Mouse (Mus musculus) hindbrain, embryonic 16.5 days (tissue): ENCODE data around the gene Zfp638. TPM values are rescaled to one million over a fixed set of nuclear protein-coding genes. Genes with fewer than 3 reads are reported as not detected.

ENCODE experiments used
- ATAC-seq: fragments of 200-750 bp; cut with Nextera tagmentation; 2 replicates; pipeline ENCODE4 v1.8.0; 2017; ENCODE audit warnings: moderate TSS enrichment, moderate library complexity
- H3K27ac ChIP-seq: fragments of 300-500 bp; sonication (generic); 2 replicates; pipeline ENCODE4 v1.5.1; 2014; ENCODE audit warnings: low read depth, mild to moderate bottlenecking, control low read depth, low read length, moderate library complexity
- H3K27me3 ChIP-seq: fragments of 300-500 bp; sonication (generic); replicated peaks from 2 replicates; pipeline ENCODE4 v1.6.1; 2014; ENCODE audit warnings: low read length; ENCODE audit not compliant: control insufficient read depth, insufficient read depth
- H3K36me3 ChIP-seq: fragments of 300-500 bp; sonication (generic); 2 replicates; pipeline ENCODE4 v1.6.1; 2014; ENCODE audit warnings: mild to moderate bottlenecking, low read length, moderate library complexity, mixed read lengths; ENCODE audit not compliant: control insufficient read depth, insufficient read depth
- H3K4me1 ChIP-seq: fragments of 300-500 bp; sonication (generic); 2 replicates; pipeline ENCODE4 v1.6.1; 2014; ENCODE audit warnings: low read depth, low read length; ENCODE audit not compliant: control insufficient read depth, insufficient read depth
- H3K4me2 ChIP-seq: fragments of 300-500 bp; sonication (generic); 2 replicates; pipeline ENCODE4 v1.6.1; 2014; ENCODE audit warnings: mild to moderate bottlenecking, low read length, control low read depth, moderate library complexity
- H3K4me3 ChIP-seq: fragments of 300-500 bp; sonication (generic); 2 replicates; pipeline ENCODE4 v1.5.1; 2014; ENCODE audit warnings: mild to moderate bottlenecking, low read length, control low read depth, moderate library complexity
- H3K9ac ChIP-seq: fragments of 300-500 bp; sonication (generic); 2 replicates; pipeline ENCODE4 v1.6.1; 2014; ENCODE audit warnings: low read depth, mild to moderate bottlenecking, control low read depth, low read length, moderate library complexity
- H3K9me3 ChIP-seq: fragments of 300-500 bp; sonication (generic); 2 replicates; pipeline ENCODE4 v1.6.1; 2014; ENCODE audit warnings: mild to moderate bottlenecking, low read length, moderate library complexity; ENCODE audit not compliant: control insufficient read depth
- WGBS: fragments of 180-500 bp; shearing (Covaris S2); extraction: QIAGEN DNeasy Blood & Tissue Kit; methylation state at CpG from one replicate; pipeline ENCODE4 v1.1.7; 2014; 5-methylcytosine and 5-hydroxymethylcytosine counted together
- polyA plus RNA-seq: library from polyadenylated mRNA; unstranded; fragments of >200 nt; fragmentation: Nextera tagmentation; extraction: Ambion mirVana; gene quantifications from 2 replicates; pipeline ENCODE4 v1.2.1, GENCODE M21; 2015

Zfp638 gene
- polyA plus RNA-seq, 1 experiment from 2014 or later = 58.2 TPM

GRCm38 (mm10) chr6:83838046-83838445 lies 28.9 kb upstream of the Zfp638 start:
- Histone ChIP-seq H3K36me3 (no peaks in the 10 kb centered on the region), H3K27ac (no peak overlapping the region), H3K4me3 (no peak overlapping the region), H3K9ac (no peak overlapping the region), H3K9me3 (no peaks in the 10 kb centered on the region), H3K27me3 (no peaks in the 10 kb centered on the region), H3K4me1 (no peaks in the 10 kb centered on the region), H3K4me2 (no peak overlapping the region)
- ATAC-seq = no peak
- whole genome bisulfite sequencing = 92% methylated on average over 2 of the region's 2 CpGs

- Histone ChIP-seq H3K4me3 (no peak overlapping the region), H3K4me2 (no peak overlapping the region), H3K27me3 (no peaks in the 10 kb centered on the region), H3K9me3 (no peaks in the 10 kb centered on the region), H3K4me1 (no peaks in the 10 kb centered on the region), H3K27ac (no peak overlapping the region), H3K36me3 (no peaks in the 10 kb centered on the region), H3K9ac (no peak overlapping the region)
- 92% methylated on average over 6 of the region's 6 CpGs for WGBS
- no peak for ATAC-seq
Observed at GRCm38 (mm10) chr6:83840086-83840485, 26.8 kb upstream of the Zfp638 start.

- no peak overlapping the region for H3K4me3 ChIP-seq
- WGBS = 91% methylated on average over 10 of the region's 10 CpGs
- no peaks in the 10 kb centered on the region for H3K36me3 ChIP-seq
- no peak overlapping the region for H3K27ac ChIP-seq
- ATAC-seq = no peak
- no peaks in the 10 kb centered on the region for H3K9me3 ChIP-seq
- H3K9ac ChIP-seq = no peak overlapping the region
- H3K27me3 ChIP-seq = no peaks in the 10 kb centered on the region
- H3K4me2 ChIP-seq = no peak overlapping the region
- H3K4me1 ChIP-seq = no peaks in the 10 kb centered on the region
Observed at GRCm38 (mm10) chr6:83844913-83845312, 22.0 kb upstream of the Zfp638 start.

- no peak overlapping the region for H3K4me3 ChIP-seq
- WGBS = 85% methylated on average over 2 of the region's 2 CpGs
- H3K27me3 ChIP-seq = no peaks in the 10 kb centered on the region
- no peaks in the 10 kb centered on the region for H3K9me3 ChIP-seq
- no peaks in the 10 kb centered on the region for H3K4me1 ChIP-seq
- no peak overlapping the region for H3K4me2 ChIP-seq
- ATAC-seq = no peak
- H3K9ac ChIP-seq = no peak overlapping the region
- H3K27ac ChIP-seq = no peak overlapping the region
- no peaks in the 10 kb centered on the region for H3K36me3 ChIP-seq
Observed at GRCm38 (mm10) chr6:83846141-83846540, 20.8 kb upstream of the Zfp638 start.

GRCm38 (mm10) chr6:83849446-83849845 lies 17.5 kb upstream of the Zfp638 start:
- Histone ChIP-seq H3K4me3 (no peak overlapping the region), H3K9me3 (no peaks in the 10 kb centered on the region), H3K27me3 (no peaks in the 10 kb centered on the region), H3K4me2 (no peak overlapping the region), H3K4me1 (no peaks in the 10 kb centered on the region), H3K36me3 (no peaks in the 10 kb centered on the region), H3K27ac (no peak overlapping the region), H3K9ac (no peak overlapping the region)
- no peak for ATAC-seq
- WGBS = 86% methylated on average over 2 of the region's 2 CpGs

GRCm38 (mm10) chr6:83857476-83857875 lies 9.4 kb upstream of the Zfp638 start:
- H3K9ac ChIP-seq = no peak overlapping the region
- no peak for ATAC-seq
- no peaks in the 10 kb centered on the region for H3K36me3 ChIP-seq
- no peak overlapping the region for H3K4me2 ChIP-seq
- no peaks in the 10 kb centered on the region for H3K27me3 ChIP-seq
- 32% methylated on average over 5 of the region's 5 CpGs for WGBS
- no peak overlapping the region for H3K4me3 ChIP-seq
- no peaks in the 10 kb centered on the region for H3K9me3 ChIP-seq
- H3K4me1 ChIP-seq = no peaks in the 10 kb centered on the region
- no peak overlapping the region for H3K27ac ChIP-seq

- Histone ChIP-seq H3K9me3 (no peaks in the 10 kb centered on the region), H3K27ac (no peak overlapping the region), H3K9ac (no peak overlapping the region), H3K36me3 (no peaks in the 10 kb centered on the region), H3K4me1 (no peaks in the 10 kb centered on the region), H3K4me2 (no peak overlapping the region), H3K4me3 (no peak overlapping the region), H3K27me3 (no peaks in the 10 kb centered on the region)
- WGBS = 90% methylated on average over 9 of the region's 9 CpGs
- no peak for ATAC-seq
Observed at GRCm38 (mm10) chr6:83860033-83860432, 6.9 kb upstream of the Zfp638 start.

- ATAC-seq = no peak
- H3K9ac ChIP-seq = no peak overlapping the region
- no peak overlapping the region for H3K4me3 ChIP-seq
- no peaks in the 10 kb centered on the region for H3K36me3 ChIP-seq
- no peaks in the 10 kb centered on the region for H3K9me3 ChIP-seq
- peaks cover 3% of the 10 kb centered on the region for H3K4me1 ChIP-seq
- H3K27me3 ChIP-seq = no peaks in the 10 kb centered on the region
- no peak overlapping the region for H3K4me2 ChIP-seq
- WGBS = 80% methylated on average over 4 of the region's 4 CpGs
- H3K27ac ChIP-seq = no peak overlapping the region
Observed at GRCm38 (mm10) chr6:83863538-83863937, 3.4 kb upstream of the Zfp638 start.

GRCm38 (mm10) chr6:83866423-83866822 lies 486 bp upstream of the Zfp638 start:
- H3K27ac ChIP-seq = no peak overlapping the region
- ATAC-seq = peak; percentile 21; the same call in 1 of the 2 replicates

More at GRCm38 (mm10) chr6:83866423-83866822, 486 bp upstream of the Zfp638 start:
- Histone ChIP-seq H3K4me3 (no peak overlapping the region; the same call in 1 of the 2 replicates), H3K36me3 (no peaks in the 10 kb centered on the region), H3K27me3 (peaks cover 3% of the 10 kb centered on the region; the same call in 1 of the 2 replicates), H3K4me2 (peak overlapping the region; percentile 96), H3K9me3 (no peaks in the 10 kb centered on the region), H3K4me1 (peaks cover 3% of the 10 kb centered on the region), H3K9ac (no peak overlapping the region)
- WGBS = 39% methylated on average over 4 of the region's 4 CpGs
